Mouse (Mus musculus) sigmoid colon, adult 10 weeks (tissue): ENCODE results near the gene Slc8a2. TPM values are rescaled to one million over a fixed set of nuclear protein-coding genes. Genes with fewer than 3 reads are reported as not detected.

Experiments used
- polyA plus RNA-seq: library from polyadenylated mRNA; stranded (reverse); fragments of 350-450 nt; fragmentation: Illumina TruSeq; extraction: RNeasy Lipid Tissue Mini Kit (QIAGEN cat#74804); gene quantifications from one replicate; pipeline ENCODE4 v1.2.3, GENCODE M21; 2014; ENCODE audit warnings: low read depth, low replicate concordance

Gene Slc8a2
- polyA plus RNA-seq, result 0.13 TPM

GRCm38 (mm10) chr7:16129421-16129845, at the start of gene Slc8a2:
Slc8a2 (plus strand) TSS chr7:16129826.

DNA sequence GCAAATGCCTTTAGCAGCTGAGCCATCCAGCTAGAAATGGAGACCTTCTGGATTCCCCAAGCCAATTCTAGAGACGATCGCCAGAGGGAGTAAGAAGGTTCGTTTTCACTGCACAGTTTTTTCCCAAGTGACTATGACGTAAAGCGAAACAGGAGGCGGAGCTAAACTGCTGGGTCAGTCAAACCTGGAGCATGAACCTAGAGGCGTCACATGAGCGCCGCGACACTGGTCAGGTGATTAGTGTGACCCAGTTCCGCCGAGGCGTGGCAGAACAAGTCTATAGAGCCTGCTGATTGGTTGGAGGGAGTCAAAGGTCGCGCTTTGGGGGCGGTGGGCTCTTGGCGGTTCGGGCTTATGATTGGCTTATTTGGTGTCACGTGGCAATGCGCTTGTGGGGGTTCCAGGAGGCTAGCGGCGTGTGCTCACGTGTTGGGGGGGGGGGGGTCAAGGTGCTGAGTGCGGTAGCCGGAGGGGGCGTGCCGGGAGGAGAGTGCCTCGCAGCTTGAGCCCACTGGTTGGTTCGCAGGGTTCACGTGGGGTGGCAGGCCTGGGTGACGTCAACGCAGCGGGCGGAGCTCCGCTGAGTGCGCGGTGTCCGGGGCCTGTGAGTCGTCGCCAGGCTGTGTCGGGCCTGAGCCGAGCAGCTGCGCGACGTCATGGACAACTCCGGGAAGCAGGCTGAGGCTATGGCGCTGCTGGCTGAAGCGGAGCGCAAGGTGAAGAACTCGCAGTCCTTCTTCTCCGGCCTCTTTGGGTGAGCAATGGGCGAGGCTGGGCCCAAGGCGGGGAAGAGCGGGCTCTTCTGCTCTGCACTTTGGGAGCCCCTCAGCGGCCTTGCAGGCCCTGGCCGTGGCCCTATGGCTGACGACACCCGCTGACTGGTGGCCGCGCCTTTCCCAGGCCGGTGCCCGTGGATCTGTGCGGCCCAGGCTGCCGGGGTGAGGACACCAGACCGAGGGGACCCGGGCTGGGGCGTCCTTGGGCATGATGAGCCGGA, 31.3 kb upstream of the Slc8a2 start, which contains the start of gene Napa:
Gene Napa (plus strand): TSS at position 438 of the 997 bp plus-strand sequence.

DNA sequence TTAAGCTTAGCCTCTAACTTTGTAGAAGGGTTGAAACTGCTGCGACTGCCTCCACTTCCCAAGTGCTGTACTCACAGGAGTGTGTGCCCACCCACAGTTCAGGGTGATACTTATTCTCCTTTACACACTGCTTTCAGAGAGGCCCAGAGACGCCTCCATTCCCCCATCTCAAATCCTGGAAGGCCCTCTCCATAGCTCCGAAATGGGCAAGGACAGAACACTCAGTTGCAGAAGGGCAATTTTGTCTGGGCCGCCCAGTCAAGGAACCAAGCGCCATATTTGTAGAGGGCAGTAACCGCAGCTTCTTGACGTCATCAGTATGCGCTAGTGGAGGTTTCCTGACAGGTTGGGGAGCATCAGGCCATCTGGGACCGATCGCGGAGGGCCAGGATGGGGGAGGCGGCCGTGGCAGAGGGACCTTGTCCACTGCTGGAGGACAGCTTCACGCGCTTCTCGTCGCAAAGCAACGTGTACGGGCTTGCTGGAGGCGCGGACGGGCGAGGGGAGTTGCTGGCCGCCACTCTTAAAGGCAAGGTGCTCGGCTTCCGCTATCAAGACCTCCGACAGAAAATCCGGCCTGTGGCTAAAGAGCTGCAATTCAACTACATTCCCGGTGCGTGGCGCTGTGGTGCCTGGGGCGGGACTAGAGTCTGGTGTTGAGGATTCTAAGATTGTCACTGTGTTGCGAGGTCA, 9.9 kb upstream of the Slc8a2 start, which contains the start of gene Kptn:
Gene Kptn (plus strand): TSS at position 327 of the 693 bp plus-strand sequence.

GRCm38 (mm10) chr7:16174597-16175541, 45.2 kb downstream of the Slc8a2 start, which contains the start of gene Meis3:
Meis3 (plus strand) TSS chr7:16175090.

Other genes with a start within 250 kb of the Slc8a2 start
- gene Crx, start 249.9 kb upstream of the Slc8a2 start, polyA plus RNA-seq, result not detected
- gene Crxos, start 247.2 kb upstream of the Slc8a2 start, polyA plus RNA-seq, result not detected
- gene Selenow, start 207.4 kb upstream of the Slc8a2 start, polyA plus RNA-seq, result 3.3 TPM
- gene Nop53, start 183.8 kb upstream of the Slc8a2 start, polyA plus RNA-seq, result 11.6 TPM
- 14.9 TPM for gene Ehd2, start 162.3 kb upstream of the Slc8a2 start, polyA plus RNA-seq
- gene Bicra, start 81.9 kb upstream of the Slc8a2 start, polyA plus RNA-seq, result 0.76 TPM
- gene Zfp541, start 68.0 kb upstream of the Slc8a2 start, polyA plus RNA-seq, result not detected
- gene Napa, start 31.4 kb upstream of the Slc8a2 start, polyA plus RNA-seq, result 16.1 TPM
- 9.7 TPM for gene Kptn, start 9.9 kb upstream of the Slc8a2 start, polyA plus RNA-seq
- gene Meis3, start 45.3 kb downstream of the Slc8a2 start, polyA plus RNA-seq, result 0.85 TPM
- 0.35 TPM for gene Dhx34, start 92.2 kb downstream of the Slc8a2 start, polyA plus RNA-seq
- gene C5ar2, start 114.3 kb downstream of the Slc8a2 start, polyA plus RNA-seq, result 0.32 TPM
- 2.3 TPM for gene C5ar1, start 129.7 kb downstream of the Slc8a2 start, polyA plus RNA-seq
- 7.4 TPM for gene Inafm1, start 143.8 kb downstream of the Slc8a2 start, polyA plus RNA-seq
- gene Ccdc9, start 157.0 kb downstream of the Slc8a2 start, polyA plus RNA-seq, result 44.9 TPM
- gene Bbc3, start 178.6 kb downstream of the Slc8a2 start, polyA plus RNA-seq, result not detected